Mouse (Mus musculus): ENCODE data around the gene Hpd. TPM values are rescaled to one million over a fixed set of nuclear protein-coding genes. Genes with fewer than 3 reads are reported as not detected.
A peak's percentile ranks its signal among the peaks of the same experiment; 100 is the strongest.

Hpd gene
- total RNA-seq, 2 experiments from 2014 or later: not detected

DNA sequence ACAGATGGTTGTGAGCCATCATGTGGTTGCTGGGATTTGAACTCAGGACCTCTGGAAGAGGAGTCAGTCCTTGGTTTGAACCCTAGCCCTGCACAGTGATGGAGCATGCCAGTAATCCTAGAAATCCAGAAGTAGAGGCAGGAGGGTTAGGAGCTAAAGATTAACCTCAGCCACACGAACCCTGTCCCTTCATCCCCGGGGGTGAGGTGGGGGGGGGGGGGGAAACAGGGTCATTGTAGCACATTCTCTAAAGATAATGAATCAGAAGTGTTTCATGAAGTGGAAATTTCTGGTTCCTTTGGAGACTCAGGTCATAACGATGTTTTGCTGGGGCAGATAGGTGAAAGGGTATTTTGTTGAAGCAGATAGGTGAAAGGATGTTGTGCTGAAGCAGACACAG is 8.4 kb upstream of the Hpd start:
- DNase-seq: no peak
- intact Hi-C loops (cut with DNase I): no loop called here

GRCm38 (mm10) chr5:123187306-123187705 is 4.8 kb upstream of the Hpd start:
- intact Hi-C loops (cut with DNase I): no loop called here
- no peak for DNase-seq

- peak; percentile 28 to 41 for DNase-seq
- intact Hi-C loops (cut with DNase I): no loop called here
These were observed 3.4 kb upstream of the Hpd start for GRCm38 (mm10) chr5:123185966-123186365.

DNA sequence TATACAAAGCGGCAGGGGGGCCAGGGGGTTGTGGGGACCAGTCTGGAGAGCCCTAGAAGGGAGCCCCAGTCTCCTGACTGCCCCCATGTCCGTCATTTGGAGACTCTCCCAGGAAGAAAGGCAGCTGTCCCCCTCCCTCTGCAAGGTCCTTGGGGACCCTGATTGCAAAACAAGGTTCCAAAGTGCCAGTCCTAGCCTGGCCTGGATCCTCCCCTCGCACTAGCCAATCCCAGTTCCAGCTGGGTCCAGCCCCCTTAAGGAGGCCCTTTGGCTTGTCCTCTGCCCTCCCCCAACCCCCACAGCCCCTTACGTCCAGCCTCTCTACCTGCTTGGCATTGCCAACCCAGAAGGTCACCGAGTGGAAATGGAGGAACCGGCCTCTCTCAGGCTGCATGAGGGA is 991 bp downstream of the Hpd start:
- intact Hi-C loops (cut with DNase I): no loop called here
- DNase-seq: no peak

- no peak for DNase-seq
- intact Hi-C loops (cut with DNase I): no loop called here
These were observed 2.1 kb downstream of the Hpd start for GRCm38 (mm10) chr5:123180390-123180789.

- intact Hi-C loops (cut with DNase I): no loop called here
- no peak for DNase-seq
These were observed 3.7 kb downstream of the Hpd start for GRCm38 (mm10) chr5:123178792-123179191.

DNA sequence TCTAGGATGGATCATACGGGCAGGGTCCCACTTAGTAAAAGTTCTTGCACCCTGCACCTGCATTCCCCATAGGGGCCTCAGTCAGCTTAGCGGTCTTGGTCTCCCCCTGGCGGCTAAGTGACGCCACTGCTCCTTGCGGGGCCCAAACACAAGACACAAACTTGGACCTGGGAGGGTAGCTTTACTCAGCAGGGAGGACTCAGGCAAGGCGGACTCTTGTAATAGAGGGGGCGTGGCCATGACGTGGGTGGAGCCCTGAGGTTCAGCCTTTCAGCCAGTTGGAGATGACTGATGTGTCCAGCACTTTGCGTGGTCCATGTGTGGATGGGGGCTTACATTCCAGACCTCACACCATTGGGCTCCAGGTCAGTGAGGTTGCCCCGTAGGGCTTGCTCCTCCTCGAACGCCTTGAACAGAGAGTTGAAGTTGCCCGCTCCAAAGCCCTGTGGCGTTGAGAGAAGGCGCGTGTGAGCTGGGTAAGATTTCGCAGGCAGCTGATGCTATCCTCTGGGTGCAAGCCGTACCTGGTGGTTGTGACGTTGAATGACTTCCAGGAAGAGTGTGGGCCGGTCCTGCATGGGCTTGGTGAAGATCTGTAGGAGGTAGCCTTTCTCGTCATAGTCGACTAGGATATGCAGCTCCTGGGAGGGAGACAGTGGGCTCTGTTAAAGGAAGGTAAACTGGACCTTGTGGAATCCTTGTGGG is 10.7 kb downstream of the Hpd start:
- peak; percentile 86 to 89 for DNase-seq
- intact Hi-C loops (cut with DNase I): loop anchor here (1.0 to 5.0 kb wide), 4 partner anchors 38 to 204 kb away; no protein-coding TSS in a partner anchor

DNA sequence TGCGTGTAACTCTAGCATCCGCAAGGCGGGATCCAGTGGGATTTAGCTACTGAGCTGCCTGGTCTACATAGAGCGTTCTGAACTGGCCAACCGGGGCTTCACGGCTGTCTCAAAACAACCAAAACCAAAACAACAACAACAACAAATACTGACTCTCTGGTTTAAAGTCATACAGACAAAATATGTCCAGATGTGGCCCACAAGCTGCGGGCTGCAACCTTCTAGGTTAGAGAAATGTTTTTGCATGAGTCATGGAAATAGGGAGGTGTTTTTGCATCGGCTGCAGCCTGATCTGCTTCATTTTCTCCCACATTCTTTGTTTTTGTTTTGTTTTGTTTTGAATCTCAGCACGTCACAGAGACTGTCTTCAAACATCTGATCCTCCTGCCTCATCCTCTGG is 12.2 kb downstream of the Hpd start:
- intact Hi-C loops (cut with DNase I): loop anchor here (5.0 kb wide), 1 partner anchor 203 kb away; no protein-coding TSS in a partner anchor
- DNase-seq: no peak

DNA sequence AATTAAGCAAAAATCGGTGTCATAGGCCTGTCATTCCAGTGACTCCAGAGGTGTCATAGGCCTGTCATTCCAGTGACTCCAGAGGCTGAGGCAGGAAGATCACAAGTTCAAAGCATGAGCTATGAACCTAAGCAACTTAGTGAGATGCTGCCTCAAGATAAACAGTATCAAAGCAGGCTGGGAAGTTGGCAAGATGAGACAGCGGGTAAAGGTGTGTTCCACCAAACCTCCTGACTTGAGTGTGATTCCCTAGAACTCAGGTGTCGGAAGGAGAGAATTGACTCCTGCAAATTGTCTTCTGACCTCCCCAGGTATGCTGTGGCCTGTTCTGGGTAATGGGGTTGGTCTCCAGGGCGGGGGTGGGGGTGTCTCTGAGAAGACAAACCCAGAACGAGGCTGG is 13.2 kb downstream of the Hpd start, which contains the start of gene Psmd9:
Psmd9 (plus strand) TSS at position 130 of the 400 bp plus-strand sequence.
- no peak for DNase-seq
- intact Hi-C loops (cut with DNase I): no loop called here

DNA sequence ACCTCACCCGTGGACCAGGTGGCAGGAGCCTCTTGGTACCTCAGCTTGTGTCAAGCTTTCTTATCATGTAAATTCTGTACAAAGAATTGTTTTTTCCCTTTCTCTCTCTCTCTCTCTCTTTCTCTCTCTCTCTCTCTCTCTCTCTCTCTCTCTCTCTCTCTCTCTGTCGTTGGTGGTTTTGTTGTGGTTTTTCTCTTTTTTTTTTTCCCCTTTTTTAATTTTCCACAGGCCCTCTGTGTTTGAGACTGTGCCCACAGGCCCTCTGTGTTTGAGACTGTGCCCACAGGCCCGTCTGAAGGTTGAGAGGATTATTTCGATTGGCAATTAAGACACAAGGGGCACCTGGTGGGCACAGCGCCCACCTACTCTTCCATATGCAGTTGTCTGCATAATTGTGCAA is 14.9 kb downstream of the Hpd start:
- no peak for DNase-seq
- intact Hi-C loops (cut with DNase I): no loop called here

GRCm38 (mm10) chr5:123166437-123166836 is 16.1 kb downstream of the Hpd start:
- DNase-seq: no peak
- intact Hi-C loops (cut with DNase I): no loop called here

GRCm38 (mm10) chr5:123162942-123163341 is 19.6 kb downstream of the Hpd start:
- DNase-seq: no peak
- intact Hi-C loops (cut with DNase I): no loop called here

- DNase-seq: no peak
- intact Hi-C loops (cut with DNase I): no loop called here
These were observed 22.2 kb downstream of the Hpd start for GRCm38 (mm10) chr5:123160341-123160740.

- no peak for DNase-seq
- intact Hi-C loops (cut with DNase I): no loop called here
These were observed 22.7 kb downstream of the Hpd start for GRCm38 (mm10) chr5:123159866-123160265.

GRCm38 (mm10) chr5:123159446-123159845 is 23.1 kb downstream of the Hpd start:
- no peak for DNase-seq
- intact Hi-C loops (cut with DNase I): no loop called here

DNA sequence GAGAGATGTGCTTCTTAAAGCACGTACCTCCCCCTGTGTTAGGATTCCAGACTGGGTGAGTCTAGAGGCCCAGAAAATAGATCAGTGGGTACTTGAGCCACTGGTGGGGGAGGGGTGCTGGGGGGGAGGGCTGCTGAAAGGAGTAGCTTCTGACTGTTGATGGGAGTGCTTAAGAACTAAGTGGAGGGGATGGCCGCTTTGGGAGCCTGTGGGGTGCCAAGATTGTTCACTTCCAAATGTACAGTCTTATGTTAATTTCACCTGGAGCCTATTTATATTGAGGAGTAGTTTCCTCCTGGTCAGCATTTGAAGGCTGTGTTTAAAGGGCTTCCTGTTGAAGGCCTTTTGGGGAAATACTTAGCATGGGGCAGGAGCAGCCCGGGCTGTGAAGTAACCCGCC is 24.6 kb downstream of the Hpd start:
- intact Hi-C loops (cut with DNase I): loop anchor here (2.0 kb wide), 1 partner anchor 41 kb away; no protein-coding TSS in a partner anchor
- DNase-seq: no peak

- no peak for DNase-seq
- intact Hi-C loops (cut with DNase I): loop anchor here (2.0 kb wide), 1 partner anchor 40 kb away; no protein-coding TSS in a partner anchor
These were observed 25.8 kb downstream of the Hpd start for GRCm38 (mm10) chr5:123156763-123157162.

- intact Hi-C loops (cut with DNase I): loop anchor here (1.0 kb wide), 1 partner anchor 22 kb away; no protein-coding TSS in a partner anchor
- DNase-seq: peak; percentile 83 to 87
These were observed 27.1 kb downstream of the Hpd start for GRCm38 (mm10) chr5:123155425-123155824.

- intact Hi-C loops (cut with DNase I): no loop called here
- no peak for DNase-seq
These were observed 29.6 kb downstream of the Hpd start for GRCm38 (mm10) chr5:123152901-123153300.

DNA sequence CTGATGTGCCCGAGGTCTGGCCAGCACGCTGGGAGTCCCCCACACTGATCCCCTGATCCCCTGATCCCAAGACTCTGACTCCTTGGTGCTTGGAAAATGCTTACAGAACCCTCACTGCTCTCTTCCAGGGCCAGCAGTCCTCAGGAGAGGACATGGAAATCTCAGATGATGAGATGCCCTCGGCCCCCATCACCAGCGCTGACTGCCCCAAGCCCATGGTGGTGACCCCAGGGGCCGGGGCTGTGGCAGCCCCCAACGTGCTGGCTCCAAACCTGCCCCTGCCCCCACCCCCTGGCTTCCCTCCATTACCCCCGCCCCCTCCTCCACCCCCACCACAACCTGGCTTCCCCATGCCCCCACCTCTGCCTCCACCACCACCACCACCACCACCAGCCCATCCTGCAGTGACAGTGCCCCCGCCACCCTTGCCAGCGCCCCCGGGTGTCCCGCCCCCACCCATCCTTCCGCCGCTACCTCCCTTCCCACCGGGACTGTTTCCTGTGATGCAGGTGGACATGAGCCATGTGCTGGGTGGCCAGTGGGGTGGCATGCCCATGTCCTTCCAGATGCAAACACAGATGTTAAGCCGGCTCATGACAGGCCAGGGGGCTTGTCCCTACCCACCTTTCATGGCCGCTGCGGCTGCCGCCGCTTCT is 30.7 kb downstream of the Hpd start:
- intact Hi-C loops (cut with DNase I): loop anchor here (1.0 kb wide), 1 partner anchor 88 kb away; no protein-coding TSS in a partner anchor
- DNase-seq: no peak

DNA sequence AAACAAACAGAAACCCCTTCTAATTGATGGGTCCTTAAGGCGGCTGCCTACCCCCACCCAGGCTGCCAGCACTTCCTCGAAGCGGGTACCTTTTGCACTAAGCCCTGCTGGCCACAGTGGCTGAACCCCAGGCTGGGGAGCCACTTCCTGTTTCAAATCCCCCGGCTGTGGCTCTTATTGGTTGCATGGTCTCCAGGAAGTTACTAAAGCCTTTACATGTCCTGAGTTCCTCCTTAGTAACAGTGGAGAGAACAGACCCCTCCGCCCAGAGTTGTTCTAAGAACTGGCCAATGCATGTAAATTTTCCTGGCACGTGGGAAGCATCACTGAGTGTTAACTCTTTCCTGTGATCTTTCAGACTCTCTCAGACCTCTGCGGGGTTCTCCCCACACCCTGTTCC is 31.4 kb downstream of the Hpd start:
- DNase-seq: peak; percentile 52 to 55
- intact Hi-C loops (cut with DNase I): loop anchor here (1.0 kb wide), 1 partner anchor 87 kb away; no protein-coding TSS in a partner anchor

- intact Hi-C loops (cut with DNase I): loop anchor here (1.0 kb wide), 1 partner anchor 86 kb away; no protein-coding TSS in a partner anchor
- DNase-seq: peak in 1 of 2 experiments; percentile 20
These were observed 31.9 kb downstream of the Hpd start for GRCm38 (mm10) chr5:123150641-123151040.

Measured in heart, postnatal 10 days (tissue).